Mouse (Mus musculus): ENCODE data around the gene Desi2. TPM values are rescaled to one million over a fixed set of nuclear protein-coding genes. Genes with fewer than 3 reads are reported as not detected.
"Not testable (repeated sequence)": the region's sequence is repeated elsewhere in the genome, so short reads cannot be mapped to it uniquely, and the experiment has no call there.

The Desi2 gene
- total and polyA plus RNA-seq, 3 experiments: 11.1 to 32.9 (median 14.7) TPM

DNA sequence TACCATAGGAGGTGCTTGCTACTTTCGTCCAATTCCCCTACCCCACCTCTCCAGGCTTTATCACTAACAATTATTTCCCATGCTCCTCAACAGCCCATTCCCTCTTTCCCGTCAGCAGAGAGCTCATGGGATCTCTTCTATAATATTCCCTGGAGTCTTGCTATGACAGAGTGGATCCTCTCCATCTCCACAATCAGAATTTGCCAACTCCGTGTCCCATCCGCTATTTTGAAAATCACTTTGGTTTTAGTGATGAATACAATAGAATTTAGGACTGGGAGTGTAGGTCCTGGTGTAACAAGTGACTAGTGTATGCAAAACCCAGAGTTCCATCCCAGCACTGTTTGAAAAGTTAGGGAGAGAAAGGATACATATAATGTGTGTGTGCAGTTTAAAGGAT is 69.1 kb downstream of the Desi2 start:
- dilution Hi-C loops (cut with MboI; ENCODE audit: extremely low pct_ligation_motif_present, extremely low pct_unique_long_range_greater_than_20kb, low sequenced_read_pairs): no loop called here
- TF ChIP-seq BHLHE40 (IDR thresholded peaks at IDR 0.05; ENCODE audit: low read depth, low read length) (no peak), SIN3A (IDR thresholded peaks at IDR 0.05; ENCODE audit: low read length) (no peak), UBTF (IDR thresholded peaks at IDR 0.05; ENCODE audit: low read depth, low read length) (no peak), ZKSCAN1 (IDR thresholded peaks at IDR 0.05; ENCODE audit: borderline replicate concordance, low read depth, low read length) (no peak), MXI1 (IDR thresholded peaks at IDR 0.05; ENCODE audit: low read depth, low read length) (no peak), RCOR1 (conservative IDR thresholded peaks at IDR 0.05; ENCODE audit: low read depth, low read length) (no peak), SMC3 (IDR thresholded peaks at IDR 0.05; ENCODE audit: low read depth, low read length) (no peak), PAX5 (IDR thresholded peaks at IDR 0.05; ENCODE audit: low read length) (no peak), CHD2 (IDR thresholded peaks at IDR 0.05; ENCODE audit: low read length) (no peak)
- no peaks in the 10 kb centered on the region for H3K9me3 ChIP-seq (replicated peaks; ENCODE audit: low read length)
- H3K27me3 ChIP-seq (replicated peaks): no peaks in the 10 kb centered on the region
- in situ Hi-C loops (cut with MboI; ENCODE audit: low pct_ligation_motif_present, low pct_unique_long_range_greater_than_20kb, low sequenced_read_pairs): no loop called here
- H3K79me2 ChIP-seq (replicated peaks; ENCODE audit: control insufficient read depth, extremely low read depth, insufficient read depth, poor library complexity, severe bottlenecking): no peaks in the 10 kb centered on the region
- 0 out of 4 replicates have a peak, but pooled peaks cover 0 to 1% of the 10 kb centered on the region in 2 experiments for H3K4me1 ChIP-seq (ENCODE audit: control insufficient read depth in 1 of 2, insufficient read depth in 2 of 2)
- H3K4me3 ChIP-seq (replicated peaks in 1 of 3; ENCODE audit: low read depth in 2 of 3, low read length in 2 of 3, poor library complexity in 1 of 3): no peak overlapping the region
- no peak for DNase-seq (ENCODE audit: extremely low read depth)
- H3K27ac ChIP-seq (ENCODE audit: insufficient read depth, low read depth): no peak overlapping the region
- H3K36me3 ChIP-seq (replicated peaks in 1 of 2; ENCODE audit: control insufficient read depth in 1 of 2, insufficient read depth in 1 of 2, low read length in 1 of 2): peaks cover 0 to 19% of the 10 kb centered on the region in 2 experiments
- no peak overlapping the region for H3K4me2 ChIP-seq (ENCODE audit: insufficient read depth, low read depth, poor library complexity, severe bottlenecking)
- no peak overlapping the region for H3K9ac ChIP-seq (ENCODE audit: insufficient read depth, low read depth)

DNA sequence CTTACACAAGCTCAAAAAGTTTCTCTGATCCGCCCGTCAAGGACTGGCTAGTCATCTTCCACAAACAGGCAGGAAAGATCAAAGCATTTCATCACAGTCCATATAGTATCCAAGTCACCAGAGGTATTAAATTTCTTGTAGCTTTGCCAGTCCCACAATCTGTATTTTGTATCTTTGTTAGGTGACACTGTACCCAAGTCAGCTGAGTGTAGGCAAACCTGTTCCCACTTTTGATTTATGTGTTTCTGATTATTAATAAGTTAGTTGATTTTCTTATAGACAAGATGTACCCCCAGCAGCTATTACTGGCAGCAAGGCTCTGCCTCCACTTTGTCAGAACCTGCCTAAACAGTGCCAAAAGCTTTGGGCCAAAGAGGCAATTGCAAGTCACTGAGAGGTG is 71.6 kb downstream of the Desi2 start:
- H3K9ac ChIP-seq (ENCODE audit: insufficient read depth, low read depth): no peak overlapping the region
- TF ChIP-seq CTCF (conservative IDR thresholded peaks at IDR 0.05 in 1 of 2, IDR thresholded peaks at IDR 0.05 in 1 of 2; ENCODE audit: low read depth in 2 of 2, low read length in 2 of 2) (no peak), MXI1 (IDR thresholded peaks at IDR 0.05; ENCODE audit: low read depth, low read length) (no peak), USF1 (IDR thresholded peaks at IDR 0.05; ENCODE audit: low read depth, low read length) (no peak), HCFC1 (IDR thresholded peaks at IDR 0.05; ENCODE audit: low read depth, low read length) (no peak), POLR2A (IDR thresholded peaks at IDR 0.05; ENCODE audit: low read depth, low read length) (no peak), EP300 (IDR thresholded peaks at IDR 0.05; ENCODE audit: low read length) (no peak), SIN3A (IDR thresholded peaks at IDR 0.05; ENCODE audit: low read length) (no peak), CHD2 (IDR thresholded peaks at IDR 0.05; ENCODE audit: low read length) (no peak), GABPA (IDR thresholded peaks at IDR 0.05; ENCODE audit: insufficient replicate concordance, low read depth, low read length) (no peak), RCOR1 (conservative IDR thresholded peaks at IDR 0.05; ENCODE audit: low read depth, low read length) (no peak), ZMIZ1 (IDR thresholded peaks at IDR 0.05; ENCODE audit: low read depth, low read length) (no peak), MAFK (IDR thresholded peaks at IDR 0.05; ENCODE audit: insufficient replicate concordance, low read length) (no peak), JUN (IDR thresholded peaks at IDR 0.05; ENCODE audit: insufficient read depth, low read depth, low read length) (no peak), PAX5 (IDR thresholded peaks at IDR 0.05; ENCODE audit: low read length) (no peak), KAT2A (IDR thresholded peaks at IDR 0.05; ENCODE audit: insufficient replicate concordance, low read length) (no peak), TCF12 (IDR thresholded peaks at IDR 0.05; ENCODE audit: low read depth, low read length) (no peak)
- H3K4me1 ChIP-seq (ENCODE audit: control insufficient read depth in 1 of 2, insufficient read depth in 2 of 2): no peaks in the 10 kb centered on the region
- H3K9me3 ChIP-seq (replicated peaks; ENCODE audit: low read length): no peaks in the 10 kb centered on the region
- no peak for DNase-seq (ENCODE audit: extremely low read depth)
- in situ Hi-C loops (cut with MboI; ENCODE audit: low pct_ligation_motif_present, low pct_unique_long_range_greater_than_20kb, low sequenced_read_pairs): no loop called here
- H3K4me2 ChIP-seq (ENCODE audit: insufficient read depth, low read depth, poor library complexity, severe bottlenecking): no peak overlapping the region
- H3K79me2 ChIP-seq (replicated peaks; ENCODE audit: control insufficient read depth, extremely low read depth, insufficient read depth, poor library complexity, severe bottlenecking): no peaks in the 10 kb centered on the region
- no peak overlapping the region for H3K4me3 ChIP-seq (replicated peaks in 1 of 3; ENCODE audit: low read depth in 2 of 3, low read length in 2 of 3, poor library complexity in 1 of 3)
- no peak overlapping the region for H3K27ac ChIP-seq (ENCODE audit: insufficient read depth, low read depth)
- no peaks in the 10 kb centered on the region for H3K27me3 ChIP-seq (replicated peaks)
- dilution Hi-C loops (cut with MboI; ENCODE audit: extremely low pct_ligation_motif_present, extremely low pct_unique_long_range_greater_than_20kb, low sequenced_read_pairs): no loop called here
- H3K36me3 ChIP-seq (replicated peaks in 1 of 2; ENCODE audit: control insufficient read depth in 1 of 2, insufficient read depth in 1 of 2, low read length in 1 of 2): peaks cover 0 to 11% of the 10 kb centered on the region in 2 experiments

DNA sequence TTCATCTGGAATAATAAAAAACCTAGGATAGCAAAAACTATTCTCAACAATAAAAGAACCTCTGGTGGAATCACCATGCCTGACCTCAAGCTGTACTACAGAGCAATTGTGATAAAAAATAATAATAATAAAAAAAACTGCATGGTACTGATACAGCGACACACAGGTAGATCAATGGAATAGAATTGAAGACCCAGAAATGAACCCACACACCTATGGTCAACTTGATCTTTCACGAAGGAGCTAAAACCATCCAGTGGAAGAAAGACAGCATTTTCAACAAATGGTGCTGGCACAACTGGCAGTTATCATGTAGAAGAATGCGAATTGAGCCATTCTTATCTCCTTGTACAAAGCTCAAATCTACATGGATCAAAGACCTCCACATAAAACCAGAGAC is 78.2 kb downstream of the Desi2 start:
- H3K27ac ChIP-seq (ENCODE audit: insufficient read depth, low read depth); DNase-seq (ENCODE audit: extremely low read depth); H3K27me3 ChIP-seq (replicated peaks); H3K4me1 ChIP-seq (ENCODE audit: control insufficient read depth in 1 of 2, insufficient read depth in 2 of 2); H3K4me3 ChIP-seq (replicated peaks in 1 of 3; ENCODE audit: low read depth in 2 of 3, low read length in 2 of 3, poor library complexity in 1 of 3); dilution Hi-C loops (cut with MboI; ENCODE audit: extremely low pct_ligation_motif_present, extremely low pct_unique_long_range_greater_than_20kb, low sequenced_read_pairs); in situ Hi-C loops (cut with MboI; ENCODE audit: low pct_ligation_motif_present, low pct_unique_long_range_greater_than_20kb, low sequenced_read_pairs); H3K79me2 ChIP-seq (replicated peaks; ENCODE audit: control insufficient read depth, extremely low read depth, insufficient read depth, poor library complexity, severe bottlenecking); H3K9me3 ChIP-seq (replicated peaks; ENCODE audit: low read length); H3K4me2 ChIP-seq (ENCODE audit: insufficient read depth, low read depth, poor library complexity, severe bottlenecking); H3K36me3 ChIP-seq (replicated peaks in 1 of 2; ENCODE audit: control insufficient read depth in 1 of 2, insufficient read depth in 1 of 2, low read length in 1 of 2); H3K9ac ChIP-seq (ENCODE audit: insufficient read depth, low read depth): not testable (repeated sequence)
